Comparison of ENCODE assay signal across 10 mouse cellular contexts in genomic region chr3:55781429-55782055, GRCm38 (mm10). TPM values are rescaled to one million over a fixed set of nuclear protein-coding genes. Genes with fewer than 3 reads are reported as not detected.
DNase-seq lines count a peak whose midpoint lies in the region; ATAC-seq and TF ChIP-seq lines count a peak whose summit lies in the region.
"Had no signal": no experiment of that assay in that cellular context is flagged by ENCODE, and none has a peak within 500 bp of the region (broad histone marks: within the 10 kb centered on the region; RNA-seq: fewer than 3 reads in every experiment).

No protein-coding gene starts in this region.

- H3K27me3 ChIP-seq in neural tube, embryonic 12.5 days (replicated peaks), result peaks cover 54% of the 10 kb centered on the region
- H3K27me3 ChIP-seq in limb, embryonic 15.5 days, result peaks cover 25% of the 10 kb centered on the region
- H3K27me3 ChIP-seq in stomach, postnatal 0 days (ENCODE audit: control insufficient read depth, insufficient read depth, low read length), result peaks cover 4% of the 10 kb centered on the region; the same call in 1 of the 2 replicates

- no peak for TF ChIP-seq POLR2A in embryonic fibroblast, embryonic 13.5 days (IDR thresholded peaks at IDR 0.05; ENCODE audit: low read depth, low read length)

- H3K4me2 ChIP-seq in neural tube, embryonic 12.5 days (replicated peaks), result peak overlapping the region; percentile 55; the same call in 1 of the 2 replicates
- H3K4me2 ChIP-seq in limb, embryonic 15.5 days, result peak overlapping the region; percentile 53
- no peak overlapping the region for H3K4me2 ChIP-seq in stomach, postnatal 0 days (replicated peaks; ENCODE audit: low read depth)

- no peak overlapping the region for H3K9ac ChIP-seq in neural tube, embryonic 12.5 days
- no peak overlapping the region for H3K9ac ChIP-seq in limb, embryonic 15.5 days
- no peak overlapping the region for H3K9ac ChIP-seq in stomach, postnatal 0 days (ENCODE audit: low read length)

- no peak overlapping the region for H3K27ac ChIP-seq in neural tube, embryonic 12.5 days
- H3K27ac ChIP-seq in embryonic fibroblast, embryonic 13.5 days (ENCODE audit: insufficient read depth, low read length), result no peak overlapping the region
- peak overlapping the region; percentile 87; the same call in 1 of the 2 replicates for H3K27ac ChIP-seq in limb, embryonic 15.5 days
- no peak overlapping the region for H3K27ac ChIP-seq in stomach, postnatal 0 days (replicated peaks)

- ATAC-seq in neural tube, embryonic 12.5 days (ENCODE audit: low FRiP score, low read depth), result no peak
- no peak for ATAC-seq in limb, embryonic 15.5 days (ENCODE audit: insufficient number of reproducible peaks, low FRiP score, low TSS enrichment, low read depth)
- no peak for ATAC-seq in stomach, postnatal 0 days (ENCODE audit: low FRiP score, low TSS enrichment)
- ATAC-seq: activated CD4-positive, CD25-positive, alpha-beta regulatory T cell, adult 4 months; lung, postnatal 0 days had no signal

- TF ChIP-seq CTCF in embryonic fibroblast, embryonic 13.5 days (IDR thresholded peaks at IDR 0.05; ENCODE audit: borderline replicate concordance, insufficient read depth, low read length), result no peak
- TF ChIP-seq CTCF in stomach, postnatal 0 days (IDR thresholded peaks at IDR 0.05; ENCODE audit: low read depth), result no peak

- TF ChIP-seq EP300 in stomach, postnatal 0 days (optimal IDR thresholded peaks at IDR 0.05), result no peak

- 9% methylated on average over 5 of the region's 5 CpGs for WGBS in neural tube, embryonic 12.5 days
- 27% methylated on average over 5 of the region's 5 CpGs for WGBS in limb, embryonic 15.5 days
- WGBS in stomach, postnatal 0 days, result 57% methylated on average over 5 of the region's 5 CpGs

- no peaks in the 10 kb centered on the region for H3K9me3 ChIP-seq in neural tube, embryonic 12.5 days
- H3K9me3 ChIP-seq in limb, embryonic 15.5 days, result no peaks in the 10 kb centered on the region
- no peaks in the 10 kb centered on the region for H3K9me3 ChIP-seq in stomach, postnatal 0 days (ENCODE audit: control insufficient read depth, low read length)

- H3K4me3 ChIP-seq in neural tube, embryonic 12.5 days, result no peak overlapping the region
- H3K4me3 ChIP-seq in embryonic fibroblast, embryonic 13.5 days (ENCODE audit: insufficient read depth, low read length), result 0 out of 2 replicates have a peak overlapping the region, but pooled peaks have one; percentile 7
- peak overlapping the region; percentile 47 for H3K4me3 ChIP-seq in limb, embryonic 15.5 days
- H3K4me3 ChIP-seq in stomach, postnatal 0 days (ENCODE audit: low read depth, low read length), result no peak overlapping the region

- no peaks in the 10 kb centered on the region for H3K36me3 ChIP-seq in neural tube, embryonic 12.5 days
- H3K36me3 ChIP-seq in limb, embryonic 15.5 days, result no peaks in the 10 kb centered on the region
- H3K36me3 ChIP-seq in stomach, postnatal 0 days (ENCODE audit: control insufficient read depth, insufficient read depth, low read length), result no peaks in the 10 kb centered on the region

- peaks cover 35% of the 10 kb centered on the region for H3K4me1 ChIP-seq in neural tube, embryonic 12.5 days
- H3K4me1 ChIP-seq in embryonic fibroblast, embryonic 13.5 days (ENCODE audit: control insufficient read depth, insufficient read depth, low read length), result peaks cover 2% of the 10 kb centered on the region; the same call in 1 of the 2 replicates
- H3K4me1 ChIP-seq in limb, embryonic 15.5 days, result peaks cover 27% of the 10 kb centered on the region
- H3K4me1 ChIP-seq in stomach, postnatal 0 days (replicated peaks; ENCODE audit: control insufficient read depth, insufficient read depth), result no peaks in the 10 kb centered on the region

- DNase-seq in neural tube, embryonic 10.5 days (ENCODE audit: extremely low spot score, low spot score), result no peak
- no peak for DNase-seq in stomach, postnatal 0 days (ENCODE audit: low spot score)
- no peak for DNase-seq in right cerebral cortex, postnatal 4 days
- DNase-seq in adrenal gland, postnatal 10 days, result no peak
- DNase-seq: thymus, adult 18-20 months had no signal

RNA-seq across cellular contexts. Expression of gene Mab21l1, which starts 0.8 kb away (rescaled TPM):
- polyA plus RNA-seq in neural tube, embryonic 12.5 days (2016; fragmentation: Nextera tagmentation; extraction: Ambion mirVana), result 52.0 and 57.1 TPM in 2 replicates
- 3.1 and 9.9 TPM in 2 replicates for polyA plus RNA-seq in embryonic fibroblast, embryonic 13.5 days (2011; ENCODE audit: insufficient read length, low read depth, missing spikeins)
- 16.3 and 17.6 TPM in 2 replicates for polyA plus RNA-seq in limb, embryonic 15.5 days (2015; fragmentation: Nextera tagmentation; extraction: Ambion mirVana)
- polyA plus RNA-seq in stomach, postnatal 0 days (2015; fragmentation: Nextera tagmentation; extraction: Ambion mirVana), result 2.9 and 3.7 TPM in 2 replicates
- 1 to 10 TPM; 1.4 to 2.9 TPM for total RNA-seq in adrenal gland, postnatal 10 days (2021)
- polyA plus RNA-seq: lung, postnatal 0 days had no signal

Comparison
In these comparisons a context has a peak if more than half of its experiments do, and no peak if none do; other contexts are left out.
1. H3K4me3 ChIP-seq: peak in embryonic fibroblast, embryonic 13.5 days (single experiment) and limb, embryonic 15.5 days (single experiment); none in neural tube, embryonic 12.5 days (single experiment) and stomach, postnatal 0 days (single experiment).